ENCODE assay signal across 8 mouse cellular contexts in genomic region chrX:7188311-7188807, GRCm38 (mm10).
DNase-seq lines count a peak whose midpoint lies in the region; ATAC-seq lines count a peak whose summit lies in the region.

No protein-coding gene starts in this region.

- no peaks in the 10 kb centered on the region for H3K4me1 ChIP-seq in embryonic facial prominence, embryonic 12.5 days
- no peaks in the 10 kb centered on the region; a peak in 2 of 4 replicates for H3K4me1 ChIP-seq in heart, embryonic 14.5 days (ENCODE audit: control insufficient read depth in 2 of 2, insufficient read depth in 2 of 2, low read length in 2 of 2)
- H3K4me1 ChIP-seq in liver, embryonic 13.5 days (replicated peaks), result 0 out of 2 replicates have a peak, but pooled peaks cover 6% of the 10 kb centered on the region
- 0 out of 2 replicates have a peak, but pooled peaks cover 4% of the 10 kb centered on the region for H3K4me1 ChIP-seq in neural tube, embryonic 14.5 days (ENCODE audit: control insufficient read depth, insufficient read depth, low read length)

- 22% methylated on average over 17 of the region's 17 CpGs for WGBS in embryonic facial prominence, embryonic 12.5 days
- WGBS in heart, embryonic 14.5 days, result 21% methylated on average over 17 of the region's 17 CpGs
- 21% methylated on average over 17 of the region's 17 CpGs for WGBS in liver, embryonic 13.5 days (ENCODE audit: insufficient replicate concordance)
- 15% methylated on average over 17 of the region's 17 CpGs for WGBS in neural tube, embryonic 14.5 days

- H3K9ac ChIP-seq in embryonic facial prominence, embryonic 12.5 days, result peak overlapping the region; percentile 7; the same call in 1 of the 2 replicates
- peak overlapping the region; percentile 68 for H3K9ac ChIP-seq in heart, embryonic 14.5 days (ENCODE audit: low read length)
- no peak overlapping the region for H3K9ac ChIP-seq in liver, embryonic 13.5 days
- peak overlapping the region; percentile 37; the same call in 1 of the 2 replicates for H3K9ac ChIP-seq in neural tube, embryonic 14.5 days (replicated peaks; ENCODE audit: low read depth, low read length)

- H3K27ac ChIP-seq in embryonic facial prominence, embryonic 12.5 days, result peak overlapping the region; percentile 85
- H3K27ac ChIP-seq in heart, embryonic 14.5 days (replicated peaks in 1 of 2; ENCODE audit: control insufficient read depth in 1 of 2, insufficient read depth in 1 of 2, low read depth in 2 of 2, low read length in 2 of 2), result peak overlapping the region; percentile 80 to 84
- no peak overlapping the region for H3K27ac ChIP-seq in liver, embryonic 13.5 days
- H3K27ac ChIP-seq in neural tube, embryonic 14.5 days (ENCODE audit: low read depth, low read length), result peak overlapping the region; percentile 74

- peak; percentile 40 for DNase-seq in 3134 (ENCODE audit: extremely low read depth, insufficient read length, low spot score)
- peak; percentile 33 for DNase-seq in adrenal gland, postnatal 10 days
- peak; percentile 69 for DNase-seq in kidney, postnatal 14 days
- no peak for DNase-seq in liver, embryonic 13.5 days
- DNase-seq in thymus, postnatal 36 days, result no peak

- H3K27me3 ChIP-seq in embryonic facial prominence, embryonic 12.5 days, result no peaks in the 10 kb centered on the region
- H3K27me3 ChIP-seq in heart, embryonic 14.5 days (ENCODE audit: control insufficient read depth, insufficient read depth, low read length), result no peaks in the 10 kb centered on the region
- no peaks in the 10 kb centered on the region for H3K27me3 ChIP-seq in liver, embryonic 13.5 days
- H3K27me3 ChIP-seq in neural tube, embryonic 14.5 days (ENCODE audit: control insufficient read depth, insufficient read depth, low read length), result no peaks in the 10 kb centered on the region

- peak overlapping the region; percentile 31 for H3K4me3 ChIP-seq in embryonic facial prominence, embryonic 12.5 days
- peak overlapping the region; percentile 42 to 46 for H3K4me3 ChIP-seq in heart, embryonic 14.5 days (ENCODE audit: control insufficient read depth in 1 of 2, insufficient read depth in 1 of 2, low read depth in 1 of 2, low read length in 2 of 2)
- H3K4me3 ChIP-seq in liver, embryonic 13.5 days (replicated peaks), result peak overlapping the region; percentile 33
- H3K4me3 ChIP-seq in neural tube, embryonic 14.5 days (ENCODE audit: low read depth, low read length), result peak overlapping the region; percentile 32

- peak; percentile 85 for ATAC-seq in embryonic facial prominence, embryonic 12.5 days (ENCODE audit: insufficient number of reproducible peaks, insufficient read depth, low FRiP score, low TSS enrichment)
- peak; percentile 56; the same call in 1 of the 2 replicates for ATAC-seq in heart, embryonic 14.5 days (ENCODE audit: insufficient number of reproducible peaks, insufficient read depth, low FRiP score, low read depth)
- 0 out of 2 replicates have a peak, but pooled peaks have one; percentile 31 for ATAC-seq in liver, embryonic 13.5 days (ENCODE audit: low read depth)
- peak; percentile 91 for ATAC-seq in neural tube, embryonic 14.5 days (ENCODE audit: low read depth)

- no peaks in the 10 kb centered on the region for H3K9me3 ChIP-seq in embryonic facial prominence, embryonic 12.5 days
- no peaks in the 10 kb centered on the region for H3K9me3 ChIP-seq in heart, embryonic 14.5 days (ENCODE audit: control insufficient read depth, low read length)
- H3K9me3 ChIP-seq in liver, embryonic 13.5 days (replicated peaks), result no peaks in the 10 kb centered on the region
- H3K9me3 ChIP-seq in neural tube, embryonic 14.5 days (ENCODE audit: control insufficient read depth, low read length), result no peaks in the 10 kb centered on the region

- H3K36me3 ChIP-seq in embryonic facial prominence, embryonic 12.5 days, result 0 out of 2 replicates have a peak, but pooled peaks cover 1% of the 10 kb centered on the region
- 0 out of 2 replicates have a peak, but pooled peaks cover 4% of the 10 kb centered on the region for H3K36me3 ChIP-seq in heart, embryonic 14.5 days (ENCODE audit: control insufficient read depth, insufficient read depth, low read length)
- no peaks in the 10 kb centered on the region for H3K36me3 ChIP-seq in liver, embryonic 13.5 days
- H3K36me3 ChIP-seq in neural tube, embryonic 14.5 days (ENCODE audit: control insufficient read depth, insufficient read depth, low read length), result no peaks in the 10 kb centered on the region

- H3K4me2 ChIP-seq in embryonic facial prominence, embryonic 12.5 days (replicated peaks), result peak overlapping the region; percentile 48
- peak overlapping the region; percentile 67 for H3K4me2 ChIP-seq in heart, embryonic 14.5 days (ENCODE audit: low read length)
- H3K4me2 ChIP-seq in liver, embryonic 13.5 days, result peak overlapping the region; percentile 45
- peak overlapping the region; percentile 46; the same call in 1 of the 2 replicates for H3K4me2 ChIP-seq in neural tube, embryonic 14.5 days (ENCODE audit: low read depth, low read length)

Comparison
In these comparisons a context has a peak if more than half of its experiments do, and no peak if none do; other contexts are left out.
1. DNase-seq: peak in 3134 (single experiment), adrenal gland, postnatal 10 days (single experiment) and kidney, postnatal 14 days (single experiment); none in liver, embryonic 13.5 days (single experiment) and thymus, postnatal 36 days (0 of 2).
2. ATAC-seq: peak in every context shown above with its lines; median percentile 91 in neural tube, embryonic 14.5 days; 85 in embryonic facial prominence, embryonic 12.5 days; 56 in heart, embryonic 14.5 days; 31 in liver, embryonic 13.5 days.
3. Peak in every context shown above with its lines, with median percentiles within 50 percentile points of each other: H3K4me2 ChIP-seq and H3K4me3 ChIP-seq.